Mouse (Mus musculus): ENCODE data around the gene Acoxl. TPM values are rescaled to one million over a fixed set of nuclear protein-coding genes. Genes with fewer than 3 reads are reported as not detected.
"Not testable (repeated sequence)": the region's sequence is repeated elsewhere in the genome, so short reads cannot be mapped to it uniquely, and the experiment has no call there.

The Acoxl gene
- polyA plus RNA-seq, 1 experiment from 2014 or later: 0.39 TPM

GRCm38 (mm10) chr2:128090283-128090885, 251.7 kb downstream of the Acoxl start:
- Histone ChIP-seq H3K27ac (replicated peaks; ENCODE audit: low read depth, low read length) (no peak overlapping the region), H3K4me2 (ENCODE audit: low read depth, low read length) (no peak overlapping the region), H3K9me3 (replicated peaks; ENCODE audit: control insufficient read depth, low read length) (no peaks in the 10 kb centered on the region), H3K4me1 (ENCODE audit: control insufficient read depth, insufficient read depth, low read length) (no peaks in the 10 kb centered on the region), H3K4me3 (ENCODE audit: low read depth, low read length) (no peak overlapping the region), H3K9ac (replicated peaks; ENCODE audit: low read length) (no peak overlapping the region), H3K27me3 (ENCODE audit: control insufficient read depth, insufficient read depth, low read length) (no peaks in the 10 kb centered on the region), H3K36me3 (replicated peaks; ENCODE audit: control insufficient read depth, insufficient read depth, low read depth, low read length) (no peaks in the 10 kb centered on the region)
- 84% methylated on average over 6 of the region's 6 CpGs for WGBS
- DNase-seq (ENCODE audit: low spot score): no peak
- no peak for ATAC-seq (replicated peaks; ENCODE audit: insufficient number of reproducible peaks, low FRiP score, low TSS enrichment, low read depth)

DNA sequence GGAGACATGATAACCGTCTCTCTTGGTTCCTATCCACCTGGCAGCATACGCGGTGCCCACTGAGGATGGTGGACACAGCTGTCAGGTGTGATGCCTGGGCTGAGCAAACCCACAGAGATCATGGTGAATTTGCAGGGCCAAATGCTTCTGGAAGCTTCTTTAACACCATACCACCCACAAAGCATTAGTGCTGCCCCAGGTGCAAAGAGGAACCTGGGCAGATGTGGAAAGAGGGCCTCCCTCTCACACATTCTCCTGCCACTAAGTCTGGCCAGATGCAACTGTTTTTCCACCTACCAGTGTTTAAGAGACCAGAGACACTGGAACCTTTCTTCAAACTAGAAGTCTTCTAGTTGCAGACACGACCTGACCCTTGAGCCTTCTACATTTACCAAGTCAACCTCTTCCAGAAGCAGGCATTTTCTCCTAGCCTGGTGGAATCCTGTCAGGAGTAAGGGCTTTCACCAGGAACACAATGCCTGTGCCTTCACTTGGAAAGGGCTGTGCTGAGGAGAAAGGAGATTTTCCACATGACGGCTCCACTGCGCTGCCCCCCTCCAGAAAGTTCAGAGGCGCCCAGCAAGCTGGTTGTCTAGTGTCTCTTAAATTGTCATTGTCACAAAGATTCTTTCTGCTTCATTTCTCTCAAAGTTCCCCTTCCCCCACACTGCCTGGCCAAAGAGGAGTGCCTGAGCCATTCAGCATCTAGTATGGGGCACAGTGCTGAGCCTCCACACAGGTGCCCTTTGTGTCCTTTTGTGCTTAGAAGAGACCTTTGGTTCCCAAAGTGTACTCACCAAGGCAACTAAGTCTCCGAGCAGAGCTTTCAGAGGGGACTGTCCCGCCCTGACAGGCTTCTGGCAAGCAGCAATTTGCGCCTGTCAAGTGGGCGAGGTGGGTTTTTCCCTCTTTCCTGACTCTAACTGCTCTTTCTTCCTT, 253.0 kb downstream of the Acoxl start:
- no peak overlapping the region for H3K4me3 ChIP-seq (ENCODE audit: low read depth, low read length)
- ATAC-seq (replicated peaks; ENCODE audit: insufficient number of reproducible peaks, low FRiP score, low TSS enrichment, low read depth) (peak; percentile 79), DNase-seq (ENCODE audit: low spot score) (peak; percentile 33)
- no peaks in the 10 kb centered on the region for H3K4me1 ChIP-seq (ENCODE audit: control insufficient read depth, insufficient read depth, low read length)
- H3K27ac ChIP-seq (replicated peaks; ENCODE audit: low read depth, low read length): no peak overlapping the region
- no peaks in the 10 kb centered on the region for H3K36me3 ChIP-seq (replicated peaks; ENCODE audit: control insufficient read depth, insufficient read depth, low read depth, low read length)
- WGBS: 63% methylated on average over 11 of the region's 11 CpGs
- no peaks in the 10 kb centered on the region for H3K27me3 ChIP-seq (ENCODE audit: control insufficient read depth, insufficient read depth, low read length)
- H3K4me2 ChIP-seq (ENCODE audit: low read depth, low read length): no peak overlapping the region
- H3K9ac ChIP-seq (replicated peaks; ENCODE audit: low read length): no peak overlapping the region
- no peaks in the 10 kb centered on the region for H3K9me3 ChIP-seq (replicated peaks; ENCODE audit: control insufficient read depth, low read length)

- Histone ChIP-seq H3K9ac (replicated peaks; ENCODE audit: low read length) (no peak overlapping the region), H3K36me3 (replicated peaks; ENCODE audit: control insufficient read depth, insufficient read depth, low read depth, low read length) (no peaks in the 10 kb centered on the region), H3K27ac (replicated peaks; ENCODE audit: low read depth, low read length) (no peak overlapping the region), H3K4me1 (ENCODE audit: control insufficient read depth, insufficient read depth, low read length) (no peaks in the 10 kb centered on the region), H3K27me3 (ENCODE audit: control insufficient read depth, insufficient read depth, low read length) (no peaks in the 10 kb centered on the region), H3K9me3 (replicated peaks; ENCODE audit: control insufficient read depth, low read length) (no peaks in the 10 kb centered on the region), H3K4me3 (ENCODE audit: low read depth, low read length) (no peak overlapping the region), H3K4me2 (ENCODE audit: low read depth, low read length) (no peak overlapping the region)
- DNase-seq (ENCODE audit: low spot score) (no peak), ATAC-seq (replicated peaks; ENCODE audit: insufficient number of reproducible peaks, low FRiP score, low TSS enrichment, low read depth) (no peak)
- WGBS: 83% methylated on average over 2 of the region's 2 CpGs
Observed at GRCm38 (mm10) chr2:128092451-128092850, 253.8 kb downstream of the Acoxl start.

GRCm38 (mm10) chr2:128094196-128094595, 255.5 kb downstream of the Acoxl start:
- H3K27me3 ChIP-seq (ENCODE audit: control insufficient read depth, insufficient read depth, low read length): no peaks in the 10 kb centered on the region
- H3K4me1 ChIP-seq (ENCODE audit: control insufficient read depth, insufficient read depth, low read length): no peaks in the 10 kb centered on the region
- no peaks in the 10 kb centered on the region for H3K9me3 ChIP-seq (replicated peaks; ENCODE audit: control insufficient read depth, low read length)
- H3K4me2 ChIP-seq (ENCODE audit: low read depth, low read length): no peak overlapping the region
- no peak overlapping the region for H3K4me3 ChIP-seq (ENCODE audit: low read depth, low read length)
- H3K9ac ChIP-seq (replicated peaks; ENCODE audit: low read length): no peak overlapping the region
- WGBS: 78% methylated on average over 5 of the region's 5 CpGs
- H3K27ac ChIP-seq (replicated peaks; ENCODE audit: low read depth, low read length): no peak overlapping the region
- no peak for ATAC-seq (replicated peaks; ENCODE audit: insufficient number of reproducible peaks, low FRiP score, low TSS enrichment, low read depth)
- no peaks in the 10 kb centered on the region for H3K36me3 ChIP-seq (replicated peaks; ENCODE audit: control insufficient read depth, insufficient read depth, low read depth, low read length)
- no peak for DNase-seq (ENCODE audit: low spot score)

DNA sequence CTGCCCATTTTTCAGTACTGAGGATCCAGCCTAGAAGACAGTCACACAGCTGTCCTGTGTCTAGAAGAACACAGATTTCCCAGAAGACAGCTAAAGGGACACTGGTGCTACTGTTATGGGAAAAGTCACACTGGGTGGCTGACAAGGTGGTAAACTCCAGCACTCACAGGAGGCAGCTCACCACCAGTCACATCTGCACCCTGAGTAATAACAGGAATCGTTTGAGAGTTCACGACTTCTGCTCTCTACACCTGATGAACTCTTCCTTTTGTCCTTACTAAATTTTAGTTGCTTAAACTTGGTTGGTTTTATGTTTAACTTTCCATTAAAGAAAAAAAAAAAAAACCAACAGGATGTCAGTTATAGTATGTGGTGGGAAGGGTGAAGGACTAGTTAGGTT, 255.9 kb downstream of the Acoxl start:
- Histone ChIP-seq H3K9me3 (replicated peaks; ENCODE audit: control insufficient read depth, low read length) (no peaks in the 10 kb centered on the region), H3K27me3 (ENCODE audit: control insufficient read depth, insufficient read depth, low read length) (no peaks in the 10 kb centered on the region), H3K4me3 (ENCODE audit: low read depth, low read length) (no peak overlapping the region), H3K9ac (replicated peaks; ENCODE audit: low read length) (no peak overlapping the region), H3K36me3 (replicated peaks; ENCODE audit: control insufficient read depth, insufficient read depth, low read depth, low read length) (no peaks in the 10 kb centered on the region), H3K4me2 (ENCODE audit: low read depth, low read length) (no peak overlapping the region), H3K4me1 (ENCODE audit: control insufficient read depth, insufficient read depth, low read length) (no peaks in the 10 kb centered on the region), H3K27ac (replicated peaks; ENCODE audit: low read depth, low read length) (no peak overlapping the region)
- no peak for DNase-seq (ENCODE audit: low spot score)
- 68% methylated on average over 2 of the region's 2 CpGs for WGBS
- ATAC-seq (replicated peaks; ENCODE audit: insufficient number of reproducible peaks, low FRiP score, low TSS enrichment, low read depth): no peak

DNA sequence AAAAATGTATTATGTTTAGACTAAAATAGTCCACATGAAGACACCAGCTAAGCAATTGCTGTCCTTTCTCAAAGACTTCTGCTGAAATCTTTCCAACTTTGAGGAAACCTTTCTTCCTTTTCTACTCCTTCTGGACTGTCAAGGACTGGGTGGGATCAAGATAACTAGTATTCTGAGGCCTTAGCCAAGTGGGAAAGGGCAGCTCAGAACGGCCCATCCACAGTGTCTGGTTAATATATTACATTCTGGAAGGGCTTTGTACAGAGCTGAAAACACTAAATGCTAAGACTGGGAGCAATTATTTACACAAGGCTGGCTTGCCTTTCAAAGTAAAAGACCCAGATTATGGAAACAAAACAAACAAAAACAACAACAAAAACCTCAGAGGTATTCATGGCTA, 256.6 kb downstream of the Acoxl start:
- Histone ChIP-seq H3K27me3 (ENCODE audit: control insufficient read depth, insufficient read depth, low read length) (no peaks in the 10 kb centered on the region), H3K9ac (replicated peaks; ENCODE audit: low read length) (no peak overlapping the region), H3K4me2 (ENCODE audit: low read depth, low read length) (no peak overlapping the region), H3K4me3 (ENCODE audit: low read depth, low read length) (no peak overlapping the region), H3K27ac (replicated peaks; ENCODE audit: low read depth, low read length) (no peak overlapping the region), H3K4me1 (ENCODE audit: control insufficient read depth, insufficient read depth, low read length) (no peaks in the 10 kb centered on the region), H3K36me3 (replicated peaks; ENCODE audit: control insufficient read depth, insufficient read depth, low read depth, low read length) (no peaks in the 10 kb centered on the region), H3K9me3 (replicated peaks; ENCODE audit: control insufficient read depth, low read length) (no peaks in the 10 kb centered on the region)
- ATAC-seq (replicated peaks; ENCODE audit: insufficient number of reproducible peaks, low FRiP score, low TSS enrichment, low read depth) (no peak), DNase-seq (ENCODE audit: low spot score) (no peak)
- 64% methylated on average over 1 of the region's 1 CpGs for WGBS

GRCm38 (mm10) chr2:128096070-128096469, 257.4 kb downstream of the Acoxl start:
- H3K9me3 ChIP-seq (replicated peaks; ENCODE audit: control insufficient read depth, low read length): no peaks in the 10 kb centered on the region
- 76% methylated on average over 1 of the region's 1 CpGs for WGBS
- no peak overlapping the region for H3K4me2 ChIP-seq (ENCODE audit: low read depth, low read length)

DNA sequence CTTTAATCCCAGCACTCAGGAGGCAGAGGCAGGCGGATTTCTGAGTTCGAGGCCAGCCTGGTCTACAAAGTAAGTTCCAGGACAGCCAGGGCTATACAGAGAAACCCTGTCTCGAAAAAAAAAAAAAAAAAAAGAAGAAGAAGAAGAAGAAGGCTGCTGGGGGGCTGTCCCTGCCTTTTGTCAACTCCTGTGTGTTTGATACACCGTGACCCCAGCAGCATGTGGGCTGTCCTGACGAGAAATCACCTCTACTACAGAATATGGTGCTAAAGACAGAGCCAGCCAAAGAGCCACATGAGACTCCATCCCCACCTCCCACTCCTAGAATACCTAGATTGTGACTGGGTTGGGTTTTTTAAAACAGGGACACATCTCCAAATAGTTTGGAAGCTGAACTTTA, 259.4 kb downstream of the Acoxl start:
- H3K4me3 ChIP-seq (ENCODE audit: low read depth, low read length); H3K27me3 ChIP-seq (ENCODE audit: control insufficient read depth, insufficient read depth, low read length); DNase-seq (ENCODE audit: low spot score); H3K4me2 ChIP-seq (ENCODE audit: low read depth, low read length); H3K27ac ChIP-seq (replicated peaks; ENCODE audit: low read depth, low read length); H3K36me3 ChIP-seq (replicated peaks; ENCODE audit: control insufficient read depth, insufficient read depth, low read depth, low read length); H3K9ac ChIP-seq (replicated peaks; ENCODE audit: low read length); ATAC-seq (replicated peaks; ENCODE audit: insufficient number of reproducible peaks, low FRiP score, low TSS enrichment, low read depth); H3K4me1 ChIP-seq (ENCODE audit: control insufficient read depth, insufficient read depth, low read length); H3K9me3 ChIP-seq (replicated peaks; ENCODE audit: control insufficient read depth, low read length): not testable (repeated sequence)
- WGBS: 53% methylated on average over 2 of the region's 5 CpGs

More at GRCm38 (mm10) chr2:128096070-128096469, 257.4 kb downstream of the Acoxl start:
- no peak overlapping the region for H3K4me3 ChIP-seq (ENCODE audit: low read depth, low read length)
- no peak for DNase-seq (ENCODE audit: low spot score)
- no peak for ATAC-seq (replicated peaks; ENCODE audit: insufficient number of reproducible peaks, low FRiP score, low TSS enrichment, low read depth)
- H3K36me3 ChIP-seq (replicated peaks; ENCODE audit: control insufficient read depth, insufficient read depth, low read depth, low read length): no peaks in the 10 kb centered on the region
- H3K4me1 ChIP-seq (ENCODE audit: control insufficient read depth, insufficient read depth, low read length): no peaks in the 10 kb centered on the region
- no peak overlapping the region for H3K27ac ChIP-seq (replicated peaks; ENCODE audit: low read depth, low read length)
- H3K27me3 ChIP-seq (ENCODE audit: control insufficient read depth, insufficient read depth, low read length): no peaks in the 10 kb centered on the region
- no peak overlapping the region for H3K9ac ChIP-seq (replicated peaks; ENCODE audit: low read length)
